In genomic region chr6:83300447-83301229, GRCm38 (mm10) we compare ENCODE assay signal across 24 mouse cellular contexts.
"Had no signal": no experiment of that assay in that cellular context is flagged by ENCODE, and none has a peak within 500 bp of the region (broad histone marks: within the 10 kb centered on the region; RNA-seq: fewer than 3 reads in every experiment).

No protein-coding gene starts in this region.

- H3K27me3 ChIP-seq: limb, embryonic 12.5 days; limb, embryonic 15.5 days; midbrain, embryonic 12.5 days; neural tube, embryonic 13.5 days had no signal

- H3K27ac ChIP-seq: kidney, postnatal 0 days; layer of hippocampus, adult 2 months; left cerebral cortex, adult 2 months; limb, embryonic 12.5 days; limb, embryonic 15.5 days; liver, embryonic 14.5 days; midbrain, embryonic 12.5 days; neural tube, embryonic 13.5 days had no signal

- DNase-seq: kidney, adult 2 months; kidney, postnatal 25 days; layer of hippocampus, adult 9-11 months; left cerebral cortex, postnatal 4 days; liver, postnatal 0 days; lung, embryonic 14.5 days; lung, postnatal 10 days; lung, postnatal 4 days; retina, postnatal 1 day; right cerebral cortex, postnatal 25 days; spleen, adult 18-20 months; thymus, postnatal 36 days had no signal

- H3K4me3 ChIP-seq: layer of hippocampus, adult 2 months; left cerebral cortex, adult 2 months; limb, embryonic 12.5 days; limb, embryonic 15.5 days; midbrain, embryonic 12.5 days; myocyte; neural tube, embryonic 13.5 days had no signal

- H3K4me1 ChIP-seq: midbrain, embryonic 12.5 days had no signal

- H3K9me3 ChIP-seq: limb, embryonic 12.5 days; limb, embryonic 15.5 days; midbrain, embryonic 12.5 days; neural tube, embryonic 13.5 days had no signal

- ATAC-seq: inflammation-experienced regulatory T-cells, adult 6 months; liver, postnatal 0 days; midbrain, embryonic 16.5 days had no signal

- H3K4me2 ChIP-seq: limb, embryonic 12.5 days; limb, embryonic 15.5 days; liver, embryonic 11.5 days; lung, embryonic 14.5 days; midbrain, embryonic 12.5 days; neural tube, embryonic 13.5 days had no signal

- H3K9ac ChIP-seq: limb, embryonic 12.5 days; limb, embryonic 15.5 days; liver, embryonic 14.5 days; liver, postnatal 0 days; lung, embryonic 14.5 days; midbrain, embryonic 12.5 days; neural tube, embryonic 13.5 days had no signal
